Mouse (Mus musculus) ES-E14 (cell line): ENCODE results near the gene Pecr. TPM values are rescaled to one million over a fixed set of nuclear protein-coding genes. Genes with fewer than 3 reads are reported as not detected.
"Not testable (repeated sequence)": the region's sequence is repeated elsewhere in the genome, so short reads cannot be mapped to it uniquely, and the experiment has no call there.

ENCODE experiments used
- DNase-seq: peaks from one replicate; pipeline ENCODE4 v3.0.0-alpha.2; 2013; ENCODE audit warnings: low read depth, low spot score
- H3K27ac ChIP-seq: 2 replicates; pipeline ENCODE4 v1.5.1; 2012; ENCODE audit warnings: low read depth, mild to moderate bottlenecking, low read length, moderate library complexity, mixed read lengths; ENCODE audit not compliant: poor library complexity, insufficient read depth, severe bottlenecking
- H3K36me3 ChIP-seq: 2 replicates; pipeline ENCODE4 v1.6.1; 2012; ENCODE audit warnings: mild to moderate bottlenecking, low read length, moderate library complexity, mixed read lengths; ENCODE audit not compliant: control insufficient read depth, poor library complexity, insufficient read depth, severe bottlenecking
- H3K4me1 ChIP-seq, 2 experiments: fragments of 150-350 bp in 1 of 2; sonication (generic) in 1 of 2; 2 replicates each; pipeline ENCODE4 v1.6.1; 2012; ENCODE audit warnings: low read length in 2 of 2, mild to moderate bottlenecking in 1 of 2, mixed read lengths in 1 of 2; ENCODE audit not compliant: control insufficient read depth in 2 of 2, insufficient read depth in 2 of 2, poor library complexity in 1 of 2
- H3K4me3 ChIP-seq, 2 experiments: fragments of 150-350 bp in 1 of 2; sonication (generic) in 1 of 2; 2 replicates each; pipeline ENCODE4 v1.5.1; 2012; ENCODE audit warnings: low read length in 2 of 2, low read depth in 1 of 2, mild to moderate bottlenecking in 1 of 2, mixed read lengths in 1 of 2; ENCODE audit not compliant: insufficient read depth in 1 of 2, poor library complexity in 1 of 2, severe bottlenecking in 1 of 2
- H3K9ac ChIP-seq: 2 replicates; pipeline ENCODE4 v1.6.1; 2012; ENCODE audit warnings: low read depth, mild to moderate bottlenecking, low read length, mixed read lengths; ENCODE audit not compliant: poor library complexity, insufficient read depth, severe bottlenecking
- H3K9me3 ChIP-seq: fragments of 150-350 bp; sonication (generic); 2 replicates; pipeline ENCODE4 v1.6.1; 2012; ENCODE audit warnings: low read depth, mild to moderate bottlenecking, low read length; ENCODE audit not compliant: control insufficient read depth, insufficient read depth
- CHD2 ChIP-seq: IDR thresholded peaks from 2 replicates; pipeline ENCODE4 v1.6.1; 2014; ENCODE audit warnings: mild to moderate bottlenecking, low read depth, low read length, inconsistent platforms
- HCFC1 ChIP-seq: IDR thresholded peaks from 2 replicates; pipeline ENCODE4 v1.6.1; 2012; ENCODE audit warnings: low read length, inconsistent platforms, borderline replicate concordance; ENCODE audit not compliant: insufficient read depth
- ZC3H11A ChIP-seq: IDR thresholded peaks from 2 replicates; pipeline ENCODE4 v1.6.1; 2012; ENCODE audit warnings: low read depth, mild to moderate bottlenecking, inconsistent platforms, low read length, borderline replicate concordance
- ZNF384 ChIP-seq: IDR thresholded peaks from 2 replicates; pipeline ENCODE4 v1.6.1; 2012; ENCODE audit warnings: low read depth, low read length, inconsistent platforms
- in situ Hi-C, 2 experiments: fragments of 600-800 bp; cut with MboI; formaldehyde crosslinking; loops; one replicate each; pipeline ENCODE4 v1.15.1; 2025; ENCODE audit warnings: low sequenced_read_pairs in 2 of 2, inconsistent platforms in 1 of 2; ENCODE audit not compliant: unreplicated experiment in 2 of 2
- total RNA-seq: library from RNA; depleted of rRNA; stranded (reverse); fragments of 300-350 nt; gene quantifications from 2 replicates; pipeline ENCODE4 v1.2.3, GENCODE M21; 2012

The Pecr gene
- total RNA-seq, 1 experiment: 14.3 TPM

- no peak overlapping the region for H3K9ac ChIP-seq
- no peak for DNase-seq
- no peak overlapping the region; the same call in 1 of the 2 replicates for H3K27ac ChIP-seq
- H3K36me3 ChIP-seq: no peaks in the 10 kb centered on the region
- H3K4me3 ChIP-seq: no peak overlapping the region
- peaks cover 7 to 23% of the 10 kb centered on the region in 2 experiments; a peak in 3 of 4 replicates for H3K4me1 ChIP-seq
- H3K9me3 ChIP-seq: no peaks in the 10 kb centered on the region
- in situ Hi-C loops: no loop called here
- no peak for TF ChIP-seq CHD2
- TF ChIP-seq HCFC1: no peak
- peak; percentile 59; the same call in 1 of the 2 replicates for TF ChIP-seq ZNF384
These were observed 57.1 kb downstream of the Pecr start for GRCm38 (mm10) chr1:72226887-72227481.

DNA sequence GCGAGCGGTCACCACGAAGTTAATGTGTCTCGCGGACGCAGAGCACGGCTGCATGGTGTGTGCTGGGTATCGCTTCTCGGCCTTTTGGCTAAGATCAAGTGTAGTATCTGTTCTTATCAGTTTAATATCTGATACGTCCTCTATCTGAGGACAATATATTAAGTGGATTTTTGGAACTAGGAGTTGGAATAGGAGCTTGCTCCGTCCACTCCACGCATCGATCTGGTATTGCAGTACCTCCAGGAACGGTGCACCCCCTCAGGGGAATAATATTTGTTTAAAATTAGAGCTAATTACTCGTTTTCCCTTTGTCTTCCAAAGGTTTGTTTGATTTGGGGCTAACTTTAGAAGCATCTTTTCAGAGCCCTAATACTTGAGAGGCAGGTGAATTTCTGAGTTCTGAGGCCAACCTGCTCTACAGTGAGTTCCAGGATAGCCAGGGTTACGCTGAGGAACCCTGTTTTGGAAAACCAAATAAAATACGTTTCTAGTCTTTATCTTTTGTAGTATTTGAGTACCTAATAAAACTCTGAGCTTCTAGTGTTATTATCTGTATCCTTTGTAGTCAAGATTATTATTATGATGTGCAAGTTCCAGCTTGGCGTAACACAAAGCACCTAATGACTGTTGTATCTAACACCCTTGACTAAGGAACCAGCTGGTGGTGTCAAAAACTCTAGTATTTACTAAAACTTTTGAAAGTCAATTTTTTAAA, 57.8 kb downstream of the Pecr start:
- no peak overlapping the region; the same call in 1 of the 2 replicates for H3K27ac ChIP-seq
- peaks cover 7 to 26% of the 10 kb centered on the region in 2 experiments; a peak in 3 of 4 replicates for H3K4me1 ChIP-seq
- in situ Hi-C loops: no loop called here
- no peak for DNase-seq
- no peak overlapping the region for H3K4me3 ChIP-seq
- H3K9me3 ChIP-seq: no peaks in the 10 kb centered on the region
- no peaks in the 10 kb centered on the region for H3K36me3 ChIP-seq
- peak; percentile 66; the same call in 1 of the 2 replicates for TF ChIP-seq HCFC1
- TF ChIP-seq CHD2: no peak
- H3K9ac ChIP-seq: no peak overlapping the region

- in situ Hi-C loops: not testable (repeated sequence)
These were observed 58.4 kb downstream of the Pecr start for GRCm38 (mm10) chr1:72225720-72226171.

DNA sequence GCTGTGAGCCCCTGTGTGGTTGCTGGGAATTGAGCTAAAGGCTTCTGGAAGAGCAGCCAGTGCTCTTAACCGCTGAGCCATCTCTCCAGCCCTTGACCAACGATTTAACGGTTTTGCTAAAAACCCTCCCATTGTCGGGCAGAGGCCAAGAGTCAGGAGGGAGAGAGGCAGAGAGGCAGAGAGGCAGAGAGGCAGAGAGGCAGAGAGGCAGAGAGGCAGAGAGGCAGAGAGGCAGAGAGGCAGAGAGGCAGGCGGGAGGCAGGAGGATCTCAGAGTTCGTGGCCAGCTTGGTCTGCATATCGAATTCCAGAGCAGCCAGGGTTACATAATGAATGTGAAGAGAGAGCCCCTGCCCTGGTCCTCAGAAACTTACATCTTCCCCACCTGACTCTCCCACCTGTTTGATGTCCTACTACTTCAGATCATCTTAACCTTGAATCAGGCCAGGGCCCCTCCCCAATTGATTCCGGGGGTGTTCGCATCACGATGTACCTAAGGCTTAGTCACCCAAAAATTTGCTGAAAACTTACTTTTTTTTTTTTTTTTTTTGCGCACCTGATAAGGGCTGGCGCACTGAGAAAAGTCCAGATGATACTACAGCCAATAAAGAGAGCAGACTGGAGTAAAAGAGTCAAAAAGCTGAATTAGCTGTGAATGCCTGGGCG, 58.9 kb downstream of the Pecr start:
- no peak for DNase-seq
- Histone ChIP-seq H3K27ac (peak overlapping the region; percentile 24), H3K4me1 (peaks cover 7 to 20% of the 10 kb centered on the region in 2 experiments; a peak in 3 of 4 replicates), H3K4me3 (peak overlapping the region; percentile 37 to 53; a peak in 3 of 4 replicates), H3K9ac (peak overlapping the region; percentile 22), H3K36me3 (no peaks in the 10 kb centered on the region), H3K9me3 (no peaks in the 10 kb centered on the region)
- in situ Hi-C loops: no loop called here
- TF ChIP-seq ZNF384 (peak; percentile 52; the same call in 1 of the 2 replicates), CHD2 (no peak), ZC3H11A (no peak)

More at GRCm38 (mm10) chr1:72225720-72226171, 58.4 kb downstream of the Pecr start:
- not testable (repeated sequence) for H3K36me3 ChIP-seq, DNase-seq, H3K9me3 ChIP-seq
- Histone ChIP-seq H3K4me3 (peak overlapping the region; percentile 5 to 53; a peak in 3 of 4 replicates), H3K27ac (peak overlapping the region; percentile 24), H3K9ac (peak overlapping the region; percentile 22), H3K4me1 (peaks cover 7 to 23% of the 10 kb centered on the region in 2 experiments; a peak in 3 of 4 replicates)
- 0 out of 2 replicates have a peak, but pooled peaks have one; percentile 49 for TF ChIP-seq HCFC1

DNA sequence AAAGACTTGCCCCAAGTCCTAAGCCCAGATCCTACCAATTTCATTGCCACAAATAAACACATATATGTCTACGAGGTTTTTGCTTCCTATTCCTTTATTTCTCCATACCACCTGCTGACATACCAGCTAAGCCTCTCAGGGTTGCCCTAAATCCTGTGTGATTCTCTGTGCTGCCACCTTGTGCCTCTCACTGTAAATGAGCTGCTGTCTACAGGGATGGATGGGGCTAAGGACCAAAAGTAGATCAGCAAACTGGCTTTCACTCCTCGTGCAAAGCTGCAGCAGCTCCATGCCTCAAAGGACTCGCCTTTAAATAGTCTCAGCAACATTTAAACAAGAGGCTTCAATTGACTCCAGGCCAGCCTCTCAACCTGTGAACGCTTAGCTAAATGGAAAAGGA, 64.1 kb downstream of the Pecr start:
- no peaks in the 10 kb centered on the region for H3K9me3 ChIP-seq
- no peak overlapping the region for H3K27ac ChIP-seq
- in situ Hi-C loops: no loop called here
- no peaks in the 10 kb centered on the region for H3K36me3 ChIP-seq
- 0 out of 2 replicates have a peak, but pooled peaks have one; percentile 29 for TF ChIP-seq ZNF384
- no peak for TF ChIP-seq HCFC1
- no peak for DNase-seq
- H3K9ac ChIP-seq: no peak overlapping the region
- no peak overlapping the region for H3K4me3 ChIP-seq
- peaks cover 8 to 20% of the 10 kb centered on the region in 2 experiments for H3K4me1 ChIP-seq
